Mouse (Mus musculus): ENCODE measurements around the gene Isl2. TPM values are rescaled to one million over a fixed set of nuclear protein-coding genes. Genes with fewer than 3 reads are reported as not detected.

The Isl2 gene
- polyA plus RNA-seq, 1 experiment from 2014 or later = 1.9 TPM

DNA sequence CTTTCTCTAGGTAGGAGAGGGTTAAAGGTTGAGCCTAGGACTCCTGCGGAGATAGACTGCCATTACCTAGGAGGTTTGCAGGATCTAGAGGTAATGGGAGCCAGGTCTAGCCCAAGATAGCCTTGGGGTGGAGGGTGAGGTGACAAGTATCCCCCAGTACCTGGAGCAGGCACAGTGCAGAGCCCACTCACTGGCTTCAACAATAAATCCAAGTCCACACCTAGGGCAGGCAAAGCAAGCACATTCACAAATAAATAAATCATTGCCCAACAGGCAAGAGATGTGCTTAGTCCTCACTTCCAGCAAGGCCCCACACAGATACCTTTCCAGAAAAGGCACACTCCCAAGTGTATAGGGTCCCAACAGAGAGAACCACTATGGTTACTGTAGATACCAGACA, 534 bp downstream of the Isl2 start:
- H3K9ac ChIP-seq = no peak overlapping the region
- DNase-seq (ENCODE audit: low spot score) = no peak
- 4% methylated on average over 1 of the region's 1 CpGs for WGBS
- H3K27me3 ChIP-seq (ENCODE audit: control insufficient read depth, insufficient read depth, low read length) = peaks cover 75% of the 10 kb centered on the region
- H3K9me3 ChIP-seq (ENCODE audit: control insufficient read depth, low read length) = no peaks in the 10 kb centered on the region
- ATAC-seq (ENCODE audit: low FRiP score) = no peak
- no peaks in the 10 kb centered on the region for H3K36me3 ChIP-seq (replicated peaks; ENCODE audit: control insufficient read depth, insufficient read depth)
- 0 out of 2 replicates have a peak, but pooled peaks cover 2% of the 10 kb centered on the region for H3K4me1 ChIP-seq (replicated peaks; ENCODE audit: control insufficient read depth, insufficient read depth, low read length)
- H3K4me2 ChIP-seq (replicated peaks) = no peak overlapping the region
- no peak overlapping the region for H3K27ac ChIP-seq
- no peak overlapping the region for H3K4me3 ChIP-seq (replicated peaks; ENCODE audit: low read length)

DNA sequence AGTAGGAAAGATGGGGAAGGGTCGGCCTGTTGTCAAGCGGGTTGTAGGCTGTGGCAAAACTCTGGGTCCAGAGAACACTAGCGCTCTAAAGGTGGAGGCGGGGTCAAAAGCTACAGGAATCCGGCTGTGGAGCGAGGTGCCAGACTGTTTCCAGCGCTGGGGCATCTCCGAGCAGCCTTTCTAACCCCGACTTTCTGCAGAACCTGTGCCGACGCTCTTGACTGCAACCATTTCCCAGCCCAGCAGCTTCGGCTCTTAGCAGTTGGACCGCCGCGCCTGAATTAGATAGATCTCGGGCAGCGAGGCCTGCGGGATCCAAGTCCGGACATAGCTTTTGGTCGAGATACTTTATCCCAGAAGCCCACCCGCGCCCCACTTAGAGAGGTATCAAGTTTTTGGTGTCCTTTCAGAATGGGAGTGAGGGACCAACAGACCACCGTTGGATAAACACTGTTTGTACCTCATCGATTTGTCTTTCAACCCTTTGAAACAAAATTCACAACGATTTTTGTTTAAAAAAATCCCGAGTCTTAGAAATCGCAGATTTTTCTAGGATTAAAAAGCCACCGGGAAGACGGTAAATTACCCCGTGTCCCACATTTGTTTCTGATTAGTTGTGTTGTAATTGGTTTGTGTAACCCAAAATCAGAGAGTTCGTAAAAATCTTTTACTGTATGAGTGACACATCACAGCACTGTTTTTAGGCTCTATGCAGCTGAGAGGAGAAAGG, 1.4 kb downstream of the Isl2 start:
- H3K4me3 ChIP-seq (replicated peaks; ENCODE audit: low read length) = peak overlapping the region; percentile 29; the same call in 1 of the 2 replicates
- H3K27me3 ChIP-seq (ENCODE audit: control insufficient read depth, insufficient read depth, low read length) = peaks cover 84% of the 10 kb centered on the region
- ATAC-seq (ENCODE audit: low FRiP score) (no peak), DNase-seq (ENCODE audit: low spot score) (peak; percentile 34)
- H3K9me3 ChIP-seq (ENCODE audit: control insufficient read depth, low read length) = no peaks in the 10 kb centered on the region
- H3K4me1 ChIP-seq (replicated peaks; ENCODE audit: control insufficient read depth, insufficient read depth, low read length) = 0 out of 2 replicates have a peak, but pooled peaks cover 4% of the 10 kb centered on the region
- no peak overlapping the region for H3K9ac ChIP-seq
- H3K36me3 ChIP-seq (replicated peaks; ENCODE audit: control insufficient read depth, insufficient read depth) = no peaks in the 10 kb centered on the region
- WGBS = 1% methylated on average over 31 of the region's 31 CpGs
- no peak overlapping the region for H3K27ac ChIP-seq
- peak overlapping the region; percentile 46; the same call in 1 of the 2 replicates for H3K4me2 ChIP-seq (replicated peaks)

GRCm38 (mm10) chr9:55540391-55540770, 1.9 kb downstream of the Isl2 start:
- no peak for ATAC-seq (ENCODE audit: low FRiP score)
- H3K4me2 ChIP-seq (replicated peaks) = peak overlapping the region; percentile 46
- WGBS = under 1% methylated on average over 12 of the region's 12 CpGs
- H3K9me3 ChIP-seq (ENCODE audit: control insufficient read depth, low read length) = no peaks in the 10 kb centered on the region
- DNase-seq (ENCODE audit: low spot score) = no peak
- H3K4me1 ChIP-seq (replicated peaks; ENCODE audit: control insufficient read depth, insufficient read depth, low read length) = 0 out of 2 replicates have a peak, but pooled peaks cover 4% of the 10 kb centered on the region
- H3K27ac ChIP-seq = no peak overlapping the region
- peak overlapping the region; percentile 29 for H3K4me3 ChIP-seq (replicated peaks; ENCODE audit: low read length)
- H3K36me3 ChIP-seq (replicated peaks; ENCODE audit: control insufficient read depth, insufficient read depth) = no peaks in the 10 kb centered on the region
- H3K27me3 ChIP-seq (ENCODE audit: control insufficient read depth, insufficient read depth, low read length) = peaks cover 89% of the 10 kb centered on the region
- H3K9ac ChIP-seq = no peak overlapping the region

GRCm38 (mm10) chr9:55540888-55541287, 2.4 kb downstream of the Isl2 start:
- ATAC-seq (ENCODE audit: low FRiP score) = peak; percentile 88
- Histone ChIP-seq H3K9ac (no peak overlapping the region), H3K4me3 (replicated peaks; ENCODE audit: low read length) (peak overlapping the region; percentile 29), H3K36me3 (replicated peaks; ENCODE audit: control insufficient read depth, insufficient read depth) (no peaks in the 10 kb centered on the region), H3K4me2 (replicated peaks) (peak overlapping the region; percentile 46), H3K9me3 (ENCODE audit: control insufficient read depth, low read length) (no peaks in the 10 kb centered on the region), H3K27ac (no peak overlapping the region), H3K4me1 (replicated peaks; ENCODE audit: control insufficient read depth, insufficient read depth, low read length) (0 out of 2 replicates have a peak, but pooled peaks cover 4% of the 10 kb centered on the region), H3K27me3 (ENCODE audit: control insufficient read depth, insufficient read depth, low read length) (peaks cover 94% of the 10 kb centered on the region)
- DNase-seq (ENCODE audit: low spot score) = peak; percentile 66
- WGBS = 1% methylated on average over 28 of the region's 28 CpGs

DNA sequence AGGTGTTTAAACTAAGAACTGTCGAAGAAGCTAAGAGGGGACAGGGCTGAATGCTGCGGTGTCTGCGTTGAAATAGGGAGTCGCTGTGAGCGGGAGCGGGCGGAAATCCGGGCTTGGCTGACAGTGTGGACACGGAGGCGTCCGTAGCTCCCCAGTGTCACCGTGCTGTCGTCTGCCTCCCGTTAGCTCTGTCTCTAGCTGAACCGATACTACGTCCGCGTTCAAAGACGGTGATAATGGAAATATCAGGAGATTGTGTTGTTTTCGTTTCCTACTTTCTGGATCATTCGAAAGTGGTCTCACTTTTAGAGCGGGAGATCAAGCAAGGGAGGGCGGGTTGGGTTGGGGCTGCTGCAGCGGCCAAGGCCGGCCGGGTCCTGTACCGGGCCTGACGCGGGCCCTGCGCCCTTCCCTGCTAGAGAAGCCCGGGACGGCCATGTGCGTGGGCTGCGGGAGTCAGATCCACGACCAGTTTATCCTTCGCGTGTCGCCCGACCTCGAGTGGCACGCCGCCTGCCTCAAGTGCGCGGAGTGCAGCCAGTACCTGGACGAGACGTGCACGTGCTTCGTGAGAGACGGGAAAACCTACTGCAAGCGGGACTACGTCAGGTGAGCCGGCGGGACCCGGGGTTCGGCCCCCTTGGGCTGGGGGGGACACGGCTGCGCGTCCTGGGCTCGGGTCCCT, 3.4 kb downstream of the Isl2 start:
- no peaks in the 10 kb centered on the region for H3K36me3 ChIP-seq (replicated peaks; ENCODE audit: control insufficient read depth, insufficient read depth)
- H3K4me2 ChIP-seq (replicated peaks) = peak overlapping the region; percentile 46
- no peak for ATAC-seq (ENCODE audit: low FRiP score)
- under 1% methylated on average over 58 of the region's 59 CpGs for WGBS
- DNase-seq (ENCODE audit: low spot score) = no peak
- no peak overlapping the region for H3K27ac ChIP-seq
- peaks cover 98% of the 10 kb centered on the region for H3K27me3 ChIP-seq (ENCODE audit: control insufficient read depth, insufficient read depth, low read length)
- no peak overlapping the region for H3K9ac ChIP-seq
- 0 out of 2 replicates have a peak, but pooled peaks cover 4% of the 10 kb centered on the region for H3K4me1 ChIP-seq (replicated peaks; ENCODE audit: control insufficient read depth, insufficient read depth, low read length)
- peak overlapping the region; percentile 29 for H3K4me3 ChIP-seq (replicated peaks; ENCODE audit: low read length)
- no peaks in the 10 kb centered on the region for H3K9me3 ChIP-seq (ENCODE audit: control insufficient read depth, low read length)

DNA sequence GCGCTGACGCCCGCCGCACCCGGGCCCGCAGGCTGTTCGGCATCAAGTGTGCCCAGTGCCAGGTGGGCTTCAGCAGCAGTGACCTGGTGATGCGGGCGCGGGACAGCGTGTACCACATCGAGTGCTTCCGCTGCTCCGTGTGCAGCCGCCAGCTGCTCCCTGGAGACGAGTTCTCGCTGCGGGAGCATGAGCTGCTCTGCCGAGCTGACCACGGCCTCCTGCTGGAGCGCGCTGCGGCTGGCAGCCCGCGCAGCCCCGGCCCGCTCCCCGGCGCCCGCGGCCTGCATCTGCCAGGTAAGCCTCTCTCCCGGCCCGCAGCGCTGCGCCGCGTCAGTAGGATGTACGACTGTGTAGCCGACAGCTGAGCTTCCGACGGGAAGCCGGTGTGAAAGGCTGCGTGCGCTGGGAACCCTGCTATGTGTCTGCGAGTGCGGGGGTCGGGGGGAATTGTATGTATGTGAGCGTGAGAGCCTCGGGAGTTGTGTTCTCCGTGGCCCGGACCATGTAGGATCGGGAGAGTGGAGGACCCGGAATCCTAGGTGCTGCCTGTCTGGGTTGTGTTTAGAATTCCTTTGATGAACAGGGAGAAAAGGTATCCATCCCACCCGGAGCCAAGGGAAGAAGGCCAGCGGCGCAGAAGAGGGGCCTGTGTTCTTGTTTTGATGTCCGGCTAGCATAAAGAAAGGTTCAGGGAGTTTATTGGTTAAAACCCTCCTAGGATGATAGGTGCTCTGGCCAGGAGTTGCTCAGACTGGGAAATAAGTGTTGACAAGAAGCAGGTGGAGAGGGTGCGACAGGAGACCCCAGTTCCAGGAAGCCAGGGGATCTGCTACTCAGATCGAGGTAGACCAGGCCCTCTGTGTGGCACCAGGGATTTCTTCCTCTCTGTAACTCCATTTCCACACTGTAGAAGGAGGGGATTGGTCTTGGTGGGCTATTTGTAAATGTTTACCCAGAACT, 4.2 kb downstream of the Isl2 start:
- Histone ChIP-seq H3K4me2 (replicated peaks) (peak overlapping the region; percentile 46), H3K27me3 (ENCODE audit: control insufficient read depth, insufficient read depth, low read length) (peaks cover 98% of the 10 kb centered on the region), H3K27ac (no peak overlapping the region), H3K9ac (no peak overlapping the region), H3K9me3 (ENCODE audit: control insufficient read depth, low read length) (no peaks in the 10 kb centered on the region), H3K36me3 (replicated peaks; ENCODE audit: control insufficient read depth, insufficient read depth) (no peaks in the 10 kb centered on the region), H3K4me1 (replicated peaks; ENCODE audit: control insufficient read depth, insufficient read depth, low read length) (0 out of 2 replicates have a peak, but pooled peaks cover 4% of the 10 kb centered on the region), H3K4me3 (replicated peaks; ENCODE audit: low read length) (peak overlapping the region; percentile 29)
- WGBS = under 1% methylated on average over 52 of the region's 59 CpGs
- ATAC-seq (ENCODE audit: low FRiP score) (no peak), DNase-seq (ENCODE audit: low spot score) (no peak)

DNA sequence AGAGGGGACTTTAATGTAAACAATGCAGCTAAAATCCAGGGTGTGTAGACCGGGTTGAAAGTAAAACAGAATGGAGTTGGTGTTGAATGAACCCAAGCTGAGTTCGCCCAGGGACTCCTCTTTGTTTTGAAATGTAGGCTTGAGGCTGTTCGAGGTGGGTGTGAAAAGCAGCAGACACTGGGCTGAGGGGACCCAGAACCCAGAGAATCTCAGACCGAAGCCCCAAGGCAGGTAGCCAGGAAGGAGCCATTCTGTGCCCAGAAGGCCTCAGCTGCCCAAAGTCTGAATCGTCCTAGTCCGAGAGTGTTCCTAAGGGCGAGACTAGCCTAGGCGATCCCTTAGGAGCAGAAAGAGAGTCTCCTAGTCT, 4.8 kb downstream of the Isl2 start:
- ATAC-seq (ENCODE audit: low FRiP score) (no peak), DNase-seq (ENCODE audit: low spot score) (no peak)
- H3K9me3 ChIP-seq (ENCODE audit: control insufficient read depth, low read length) = no peaks in the 10 kb centered on the region
- H3K27ac ChIP-seq = no peak overlapping the region
- H3K36me3 ChIP-seq (replicated peaks; ENCODE audit: control insufficient read depth, insufficient read depth) = no peaks in the 10 kb centered on the region
- peaks cover 98% of the 10 kb centered on the region for H3K27me3 ChIP-seq (ENCODE audit: control insufficient read depth, insufficient read depth, low read length)
- 3% methylated on average over 8 of the region's 8 CpGs for WGBS
- no peak overlapping the region for H3K4me3 ChIP-seq (replicated peaks; ENCODE audit: low read length)
- H3K9ac ChIP-seq = no peak overlapping the region
- H3K4me1 ChIP-seq (replicated peaks; ENCODE audit: control insufficient read depth, insufficient read depth, low read length) = 0 out of 2 replicates have a peak, but pooled peaks cover 4% of the 10 kb centered on the region
- H3K4me2 ChIP-seq (replicated peaks) = no peak overlapping the region

GRCm38 (mm10) chr9:55543703-55544401, 5.4 kb downstream of the Isl2 start:
- peaks cover 98% of the 10 kb centered on the region for H3K27me3 ChIP-seq (ENCODE audit: control insufficient read depth, insufficient read depth, low read length)

More at GRCm38 (mm10) chr9:55543703-55544401, 5.4 kb downstream of the Isl2 start:
- DNase-seq (ENCODE audit: low spot score) (no peak), ATAC-seq (ENCODE audit: low FRiP score) (no peak)
- Histone ChIP-seq H3K36me3 (replicated peaks; ENCODE audit: control insufficient read depth, insufficient read depth) (no peaks in the 10 kb centered on the region), H3K9ac (no peak overlapping the region; the same call in 1 of the 2 replicates), H3K4me2 (replicated peaks) (peak overlapping the region; percentile 27), H3K9me3 (ENCODE audit: control insufficient read depth, low read length) (no peaks in the 10 kb centered on the region), H3K4me1 (replicated peaks; ENCODE audit: control insufficient read depth, insufficient read depth, low read length) (0 out of 2 replicates have a peak, but pooled peaks cover 4% of the 10 kb centered on the region), H3K27ac (no peak overlapping the region; the same call in 1 of the 2 replicates), H3K4me3 (replicated peaks; ENCODE audit: low read length) (peak overlapping the region; percentile 11; the same call in 1 of the 2 replicates)
- WGBS = under 1% methylated on average over 46 of the region's 46 CpGs
